Mouse (Mus musculus): ENCODE data around the gene Cpn1. TPM values are rescaled to one million over a fixed set of nuclear protein-coding genes. Genes with fewer than 3 reads are reported as not detected.

Gene Cpn1
- polyA plus RNA-seq, 1 experiment from 2014 or later: 0.26 TPM

- Histone ChIP-seq H3K9ac (no peak overlapping the region), H3K9me3 (replicated peaks) (no peaks in the 10 kb centered on the region), H3K27me3 (no peaks in the 10 kb centered on the region), H3K27ac (no peak overlapping the region), H3K4me1 (peaks cover 1% of the 10 kb centered on the region), H3K36me3 (0 out of 2 replicates have a peak, but pooled peaks cover under 1% of the 10 kb centered on the region), H3K4me3 (no peak overlapping the region), H3K4me2 (replicated peaks) (no peak overlapping the region)
- 70% methylated on average over 9 of the region's 9 CpGs for WGBS
- ATAC-seq (ENCODE audit: low FRiP score): no peak
Observed at GRCm38 (mm10) chr19:43915431-43915830, 70.9 kb downstream of the Cpn1 start.

- Histone ChIP-seq H3K4me2 (replicated peaks) (no peak overlapping the region), H3K9ac (no peak overlapping the region), H3K27ac (no peak overlapping the region), H3K9me3 (replicated peaks) (no peaks in the 10 kb centered on the region), H3K27me3 (no peaks in the 10 kb centered on the region), H3K4me1 (no peaks in the 10 kb centered on the region; the same call in 1 of the 2 replicates), H3K4me3 (no peak overlapping the region), H3K36me3 (peaks cover 4% of the 10 kb centered on the region; the same call in 1 of the 2 replicates)
- no peak for ATAC-seq (ENCODE audit: low FRiP score)
- WGBS: 91% methylated on average over 9 of the region's 9 CpGs
Observed at GRCm38 (mm10) chr19:43914986-43915385, 71.4 kb downstream of the Cpn1 start.

- Histone ChIP-seq H3K4me1 (no peaks in the 10 kb centered on the region; the same call in 1 of the 2 replicates), H3K9ac (no peak overlapping the region), H3K27ac (no peak overlapping the region), H3K4me2 (replicated peaks) (no peak overlapping the region), H3K27me3 (no peaks in the 10 kb centered on the region), H3K36me3 (peaks cover 4% of the 10 kb centered on the region; the same call in 1 of the 2 replicates), H3K9me3 (replicated peaks) (no peaks in the 10 kb centered on the region), H3K4me3 (no peak overlapping the region)
- WGBS: 91% methylated on average over 4 of the region's 4 CpGs
- ATAC-seq (ENCODE audit: low FRiP score): no peak
Observed at GRCm38 (mm10) chr19:43912775-43913486, 73.4 kb downstream of the Cpn1 start.

DNA sequence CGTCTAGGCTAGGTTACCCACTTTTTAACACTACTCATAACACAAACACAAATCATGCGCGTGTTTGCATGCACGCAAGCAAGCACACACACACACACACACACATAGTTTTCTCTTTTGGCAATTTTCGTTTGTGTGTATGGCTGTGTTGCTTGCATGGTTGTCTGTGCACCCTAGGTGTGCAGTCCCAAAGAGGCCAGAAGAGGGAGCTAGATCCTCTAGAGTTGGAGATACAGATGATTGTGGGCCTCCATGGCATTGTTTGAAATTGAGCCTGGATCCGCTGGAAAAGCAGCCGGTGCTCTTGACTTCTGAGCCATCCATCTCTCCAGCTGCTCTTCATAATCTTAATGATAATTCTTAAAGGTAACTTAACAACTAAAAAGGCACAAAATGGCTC lies 79.9 kb downstream of the Cpn1 start:
- H3K4me1 ChIP-seq: no peaks in the 10 kb centered on the region
- H3K36me3 ChIP-seq: peaks cover 11% of the 10 kb centered on the region
- no peak overlapping the region for H3K4me3 ChIP-seq
- H3K4me2 ChIP-seq (replicated peaks): no peak overlapping the region
- H3K9me3 ChIP-seq (replicated peaks): no peaks in the 10 kb centered on the region
- no peak overlapping the region for H3K9ac ChIP-seq
- no peaks in the 10 kb centered on the region for H3K27me3 ChIP-seq
- 94% methylated on average over 7 of the region's 7 CpGs for WGBS
- H3K27ac ChIP-seq: no peak overlapping the region
- no peak for ATAC-seq (ENCODE audit: low FRiP score)

Other genes starting within 250 kb of the Cpn1 start
- gene Cutc, start 233.6 kb downstream of the Cpn1 start, polyA plus RNA-seq (2016; fragmentation: Nextera tagmentation; extraction: Ambion mirVana): 10.1 and 11.1 TPM in 2 replicates
- 12.0 and 13.7 TPM in 2 replicates for gene Cox15, start 233.6 kb downstream of the Cpn1 start, polyA plus RNA-seq (2016; fragmentation: Nextera tagmentation; extraction: Ambion mirVana)
- not detected in 2 replicates for gene Abcc2, start 204.4 kb downstream of the Cpn1 start, polyA plus RNA-seq (2016; fragmentation: Nextera tagmentation; extraction: Ambion mirVana)
- 14.5 and 16.9 TPM in 2 replicates for gene Dnmbp, start 46.4 kb downstream of the Cpn1 start, polyA plus RNA-seq (2016; fragmentation: Nextera tagmentation; extraction: Ambion mirVana)
- not detected in 2 replicates for gene Cyp2c23, start 42.7 kb upstream of the Cpn1 start, polyA plus RNA-seq (2016; fragmentation: Nextera tagmentation; extraction: Ambion mirVana)
- gene Erlin1, start 83.2 kb upstream of the Cpn1 start, polyA plus RNA-seq (2016; fragmentation: Nextera tagmentation; extraction: Ambion mirVana): 23.3 and 23.5 TPM in 2 replicates
- 64.8 and 66.2 TPM in 2 replicates for gene Chuk, start 120.9 kb upstream of the Cpn1 start, polyA plus RNA-seq (2016; fragmentation: Nextera tagmentation; extraction: Ambion mirVana)
- gene Cwf19l1, start 149.3 kb upstream of the Cpn1 start, polyA plus RNA-seq (2016; fragmentation: Nextera tagmentation; extraction: Ambion mirVana): 35.6 and 38.6 TPM in 2 replicates
- 125 and 138 TPM in 2 replicates for gene Bloc1s2, start 159.9 kb upstream of the Cpn1 start, polyA plus RNA-seq (2016; fragmentation: Nextera tagmentation; extraction: Ambion mirVana)
- gene Pkd2l1, start 205.9 kb upstream of the Cpn1 start, polyA plus RNA-seq (2016; fragmentation: Nextera tagmentation; extraction: Ambion mirVana): 0.36 and 0.39 TPM in 2 replicates
- 0.93 and 1.6 TPM in 2 replicates for gene Scd3, start 216.7 kb upstream of the Cpn1 start, polyA plus RNA-seq (2016; fragmentation: Nextera tagmentation; extraction: Ambion mirVana)

Measured in hindbrain, embryonic 12.5 days (tissue).